Mouse (Mus musculus) lung, embryonic 14.5 days (tissue): ENCODE results near the gene Tbc1d5. TPM values are rescaled to one million over a fixed set of nuclear protein-coding genes. Genes with fewer than 3 reads are reported as not detected.

Source experiments
- ATAC-seq: fragments of 200-750 bp; cut with Nextera tagmentation; 2 replicates; pipeline ENCODE4 v1.8.0; 2017; ENCODE audit warnings: mild to moderate bottlenecking, moderate TSS enrichment, moderate library complexity; ENCODE audit not compliant: insufficient read depth
- DNase-seq: peaks from one replicate; pipeline ENCODE4 v3.0.0-alpha.2; 2015
- H3K27ac ChIP-seq: fragments of 300-500 bp; sonication (generic); 2 replicates; pipeline ENCODE4 v1.5.1; 2014; ENCODE audit warnings: low read depth, mild to moderate bottlenecking, moderate library complexity
- H3K27me3 ChIP-seq: fragments of 300-500 bp; sonication (generic); 2 replicates; pipeline ENCODE4 v1.6.1; 2014; ENCODE audit warnings: low read length, control low read depth; ENCODE audit not compliant: insufficient read depth
- H3K36me3 ChIP-seq: fragments of 300-500 bp; sonication (generic); 2 replicates; pipeline ENCODE4 v1.6.1; 2014; ENCODE audit warnings: control low read depth; ENCODE audit not compliant: insufficient read depth
- H3K4me1 ChIP-seq: fragments of 300-500 bp; sonication (generic); 2 replicates; pipeline ENCODE4 v1.6.1; 2014; ENCODE audit warnings: antibody characterized with exemption, control low read depth; ENCODE audit not compliant: insufficient read depth
- H3K4me2 ChIP-seq: fragments of 300-500 bp; sonication (generic); 2 replicates; pipeline ENCODE4 v1.6.1; 2014; ENCODE audit warnings: mild to moderate bottlenecking
- H3K4me3 ChIP-seq: fragments of 300-500 bp; sonication (generic); 2 replicates; pipeline ENCODE4 v1.5.1; 2014; ENCODE audit warnings: low read depth, low read length
- H3K9ac ChIP-seq: fragments of 300-500 bp; sonication (generic); 2 replicates; pipeline ENCODE4 v1.6.1; 2014
- H3K9me3 ChIP-seq: fragments of 300-500 bp; sonication (generic); 2 replicates; pipeline ENCODE4 v1.6.1; 2016; ENCODE audit warnings: low read depth, low read length, control low read depth
- CTCF ChIP-seq: IDR thresholded peaks from 2 replicates; pipeline ENCODE4 v1.5.1; 2016; ENCODE audit warnings: antibody characterized with exemption, low read depth
- WGBS: fragments of 180-500 bp; shearing (Covaris S2); extraction: QIAGEN DNeasy Blood & Tissue Kit; methylation state at CpG from one replicate; pipeline ENCODE4 v1.1.7; 2014; 5-methylcytosine and 5-hydroxymethylcytosine counted together
- polyA plus RNA-seq: library from polyadenylated mRNA; unstranded; fragments of >200 nt; fragmentation: Nextera tagmentation; extraction: Ambion mirVana; gene quantifications from 2 replicates; pipeline ENCODE4 v1.2.1, GENCODE M21; 2014

The Tbc1d5 gene
- polyA plus RNA-seq, 1 experiment from 2014 or later: 13.4 TPM

DNA sequence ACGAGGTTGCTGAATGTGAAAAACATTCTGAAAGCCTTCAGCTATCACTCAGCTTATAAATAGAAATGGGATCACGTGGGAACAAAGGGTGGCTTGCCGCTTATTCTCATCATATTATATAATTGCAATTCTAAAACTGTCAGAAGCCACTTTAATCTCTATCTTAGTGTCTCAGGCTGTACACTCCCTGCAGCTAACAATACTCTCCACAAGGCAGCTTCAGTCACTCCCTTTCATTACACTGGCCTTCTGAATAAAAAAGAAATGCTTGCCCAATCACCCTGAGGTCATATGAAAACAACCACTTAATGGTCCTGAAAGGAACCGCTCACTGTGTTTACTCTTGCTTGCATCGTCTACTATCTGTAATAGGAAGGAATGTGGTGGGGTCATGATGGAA lies 418.1 kb downstream of the Tbc1d5 start:
- Histone ChIP-seq H3K27me3 (no peaks in the 10 kb centered on the region), H3K27ac (no peak overlapping the region), H3K36me3 (no peaks in the 10 kb centered on the region), H3K9me3 (no peaks in the 10 kb centered on the region), H3K4me3 (no peak overlapping the region), H3K9ac (no peak overlapping the region), H3K4me1 (no peaks in the 10 kb centered on the region; the same call in 1 of the 2 replicates), H3K4me2 (no peak overlapping the region)
- TF ChIP-seq CTCF: no peak
- 35% methylated on average over 5 of the region's 5 CpGs for WGBS
- ATAC-seq (no peak), DNase-seq (peak; percentile 17)

DNA sequence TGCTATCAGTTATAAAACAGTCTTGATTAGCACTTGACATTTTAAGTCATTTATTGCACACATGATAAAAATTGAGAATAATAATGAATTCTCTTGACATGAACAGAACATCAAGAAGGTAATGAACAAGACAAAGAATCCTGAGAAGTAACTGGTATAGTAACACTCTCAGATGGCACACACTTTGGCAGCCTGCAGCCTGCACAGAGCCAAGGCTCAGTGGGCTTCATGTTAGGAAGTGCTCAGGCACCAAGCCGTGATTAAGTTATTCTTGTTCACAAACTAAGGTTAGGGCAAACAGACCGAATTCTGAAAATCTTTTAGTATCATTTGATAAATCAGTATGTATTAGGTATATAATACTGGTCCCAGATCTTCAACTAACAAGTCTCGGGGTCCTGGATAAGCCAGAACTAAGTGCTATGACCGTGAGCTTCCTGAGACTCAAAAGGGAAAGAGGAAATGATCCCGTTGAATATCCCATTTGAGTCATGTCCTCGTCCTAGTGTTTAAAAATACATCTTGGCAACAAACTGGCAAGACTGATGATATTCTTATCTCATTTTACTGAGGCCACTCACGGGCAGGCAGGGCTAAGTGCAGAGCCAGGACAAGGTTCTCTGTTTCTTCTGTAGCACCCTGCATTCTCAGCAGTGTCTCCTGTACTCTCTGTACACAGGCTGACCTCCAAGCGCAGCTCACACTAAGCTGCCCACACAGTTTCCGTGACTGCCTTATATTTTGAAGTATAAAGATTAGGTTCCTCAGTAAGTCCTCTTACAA lies 425.6 kb downstream of the Tbc1d5 start:
- Histone ChIP-seq H3K36me3 (no peaks in the 10 kb centered on the region), H3K9me3 (no peaks in the 10 kb centered on the region), H3K9ac (no peak overlapping the region), H3K27me3 (no peaks in the 10 kb centered on the region), H3K4me2 (no peak overlapping the region), H3K4me3 (no peak overlapping the region), H3K4me1 (no peaks in the 10 kb centered on the region), H3K27ac (no peak overlapping the region)
- ATAC-seq: no peak
- 44% methylated on average over 9 of the region's 9 CpGs for WGBS
- no peak for TF ChIP-seq CTCF
- DNase-seq: peak; percentile 17

DNA sequence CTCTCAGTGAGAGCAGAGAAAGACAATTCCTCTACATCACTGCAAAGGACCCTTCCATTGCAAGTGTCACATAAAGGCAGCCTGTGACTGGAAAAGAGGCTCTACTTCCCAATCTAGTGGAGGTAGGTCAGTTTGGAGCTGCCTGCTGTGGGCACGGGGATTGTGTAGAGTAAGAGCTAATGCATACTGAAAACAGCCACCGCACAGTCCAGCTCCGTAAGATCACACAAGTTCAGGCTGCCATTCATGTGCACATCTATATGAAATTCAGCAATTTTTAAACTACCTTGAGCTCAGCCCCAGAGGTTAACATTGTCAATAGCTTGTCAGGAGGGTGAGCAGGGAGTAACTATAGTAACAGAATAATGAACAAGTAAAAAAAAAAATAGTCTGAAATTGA lies 426.4 kb downstream of the Tbc1d5 start:
- Histone ChIP-seq H3K36me3 (no peaks in the 10 kb centered on the region), H3K9ac (no peak overlapping the region), H3K27me3 (no peaks in the 10 kb centered on the region), H3K4me2 (no peak overlapping the region), H3K9me3 (no peaks in the 10 kb centered on the region), H3K27ac (no peak overlapping the region), H3K4me1 (no peaks in the 10 kb centered on the region), H3K4me3 (no peak overlapping the region)
- DNase-seq (no peak), ATAC-seq (no peak)
- TF ChIP-seq CTCF: no peak
- WGBS: 98% methylated on average over 3 of the region's 3 CpGs

DNA sequence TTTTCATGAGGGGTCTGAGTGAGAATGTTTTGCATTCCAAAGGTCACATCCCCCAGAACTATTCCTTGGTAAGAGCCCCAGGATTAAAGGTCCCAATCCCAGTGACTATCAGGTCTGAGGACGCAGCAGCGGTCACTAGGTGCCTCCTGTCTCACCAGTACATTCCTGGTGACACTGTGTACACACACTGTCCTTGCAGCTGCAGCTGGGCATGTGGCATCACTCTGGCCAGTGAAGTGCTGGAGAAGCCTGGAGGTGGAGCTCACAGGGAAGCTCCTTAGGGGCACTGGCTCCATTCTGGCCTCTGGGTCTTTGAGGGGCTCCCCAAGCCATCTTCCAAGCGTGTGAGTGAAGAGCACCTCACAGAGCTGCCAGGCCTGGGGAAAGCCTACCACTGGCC lies 427.2 kb downstream of the Tbc1d5 start:
- WGBS: 59% methylated on average over 3 of the region's 3 CpGs
- DNase-seq: no peak

DNA sequence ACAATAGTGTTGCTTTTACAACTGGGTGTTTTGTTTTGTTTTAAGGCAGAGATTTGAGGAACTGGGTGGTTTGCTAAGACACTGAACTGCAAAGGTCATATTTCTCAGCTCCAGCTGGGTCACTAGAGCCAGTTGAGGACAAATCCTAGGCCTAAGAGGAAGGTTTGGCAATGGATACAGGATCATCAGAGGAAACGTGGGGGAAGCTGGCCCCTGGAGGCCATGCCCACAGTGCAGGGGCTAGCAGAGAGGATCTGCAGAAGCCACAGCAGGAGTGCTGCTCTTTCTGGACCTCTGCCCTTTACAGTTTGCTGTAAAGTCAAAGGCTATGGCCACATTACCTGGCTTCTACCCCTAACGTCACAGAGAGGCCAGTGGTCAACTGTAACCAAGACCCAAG lies 428.3 kb downstream of the Tbc1d5 start:
- WGBS: 30% methylated on average over 2 of the region's 2 CpGs
- no peaks in the 10 kb centered on the region for H3K4me1 ChIP-seq
- TF ChIP-seq CTCF: no peak
- no peaks in the 10 kb centered on the region for H3K9me3 ChIP-seq
- no peak overlapping the region for H3K4me3 ChIP-seq
- ATAC-seq: no peak
- no peak for DNase-seq
- H3K4me2 ChIP-seq: no peak overlapping the region
- no peak overlapping the region for H3K9ac ChIP-seq
- no peak overlapping the region for H3K27ac ChIP-seq
- no peaks in the 10 kb centered on the region for H3K36me3 ChIP-seq
- no peaks in the 10 kb centered on the region for H3K27me3 ChIP-seq

More for the DNA sequence above, 427.2 kb downstream of the Tbc1d5 start:
- no peaks in the 10 kb centered on the region for H3K9me3 ChIP-seq
- TF ChIP-seq CTCF: no peak
- no peak overlapping the region for H3K27ac ChIP-seq
- no peak overlapping the region for H3K4me2 ChIP-seq
- no peak for ATAC-seq
- no peak overlapping the region for H3K9ac ChIP-seq
- no peaks in the 10 kb centered on the region for H3K36me3 ChIP-seq
- no peaks in the 10 kb centered on the region for H3K27me3 ChIP-seq
- no peaks in the 10 kb centered on the region for H3K4me1 ChIP-seq
- H3K4me3 ChIP-seq: no peak overlapping the region

DNA sequence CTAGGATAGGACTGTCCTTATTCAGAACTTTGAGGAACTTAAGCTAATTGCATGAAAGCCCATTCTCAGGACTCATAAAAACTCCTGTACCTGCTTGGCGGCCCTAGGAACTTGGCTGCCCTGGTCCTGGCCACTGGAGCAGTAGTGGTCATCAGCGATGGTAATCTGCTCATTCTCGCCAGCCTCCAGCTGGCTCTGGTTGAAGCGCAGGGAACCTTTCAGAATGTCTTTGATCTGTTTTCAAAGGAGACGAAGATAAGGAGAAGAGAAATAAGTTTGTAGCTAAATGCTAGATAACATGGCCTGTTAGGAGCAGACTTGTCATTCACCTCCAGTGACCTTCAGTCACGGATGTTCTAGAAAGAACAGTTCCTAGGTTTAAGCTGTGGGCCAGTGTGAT lies 437.8 kb downstream of the Tbc1d5 start:
- Histone ChIP-seq H3K4me3 (no peak overlapping the region), H3K4me2 (no peak overlapping the region), H3K9ac (no peak overlapping the region), H3K36me3 (no peaks in the 10 kb centered on the region), H3K4me1 (peaks cover 2% of the 10 kb centered on the region; the same call in 1 of the 2 replicates), H3K9me3 (no peaks in the 10 kb centered on the region), H3K27ac (no peak overlapping the region), H3K27me3 (no peaks in the 10 kb centered on the region)
- no peak for ATAC-seq
- no peak for DNase-seq
- 57% methylated on average over 6 of the region's 6 CpGs for WGBS
- TF ChIP-seq CTCF: no peak

DNA sequence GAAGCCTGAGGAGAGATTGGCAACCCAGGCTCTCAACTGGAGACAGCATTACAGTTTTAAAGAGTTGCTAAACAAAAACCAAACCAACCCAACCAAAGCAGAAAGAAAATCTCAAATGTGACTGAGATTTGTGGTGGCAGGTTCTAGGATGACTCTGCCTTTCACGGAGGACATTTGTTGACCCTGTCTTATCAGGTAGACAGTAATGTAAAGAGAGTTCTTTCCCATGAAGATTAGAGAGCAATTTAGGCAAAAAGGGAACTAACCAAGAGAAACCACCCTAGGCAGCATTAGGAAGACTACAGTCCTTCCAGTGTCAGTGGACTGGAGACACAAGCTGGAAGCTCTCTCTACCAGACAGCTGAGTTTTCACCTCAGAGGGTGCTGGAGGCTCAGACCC lies 438.3 kb downstream of the Tbc1d5 start:
- DNase-seq (no peak), ATAC-seq (no peak)
- Histone ChIP-seq H3K4me3 (no peak overlapping the region), H3K36me3 (no peaks in the 10 kb centered on the region), H3K4me2 (no peak overlapping the region), H3K4me1 (peaks cover 7% of the 10 kb centered on the region; the same call in 1 of the 2 replicates), H3K9me3 (no peaks in the 10 kb centered on the region), H3K27ac (no peak overlapping the region), H3K27me3 (no peaks in the 10 kb centered on the region), H3K9ac (no peak overlapping the region)
- no peak for TF ChIP-seq CTCF
- 24% methylated on average over 1 of the region's 1 CpGs for WGBS
